Mouse (Mus musculus) brain, embryonic 14.5 days (tissue): ENCODE results near the gene Olfr1353.

ENCODE experiments used
- CTCF ChIP-seq: fragments of 200-500 bp; IDR thresholded peaks from 2 replicates; pipeline ENCODE4 v1.5.1; 2012; ENCODE audit warnings: inconsistent platforms, mild to moderate bottlenecking, moderate library complexity, borderline replicate concordance; ENCODE audit not compliant: insufficient read depth, insufficient read length; ENCODE audit errors: extremely low read depth
- POLR2A ChIP-seq: fragments of 200-500 bp; IDR thresholded peaks from 2 replicates; pipeline ENCODE4 v1.6.1; 2012; ENCODE audit warnings: mild to moderate bottlenecking, inconsistent platforms, borderline replicate concordance; ENCODE audit not compliant: poor library complexity, insufficient read depth, insufficient read length, severe bottlenecking; ENCODE audit errors: extremely low read depth

DNA sequence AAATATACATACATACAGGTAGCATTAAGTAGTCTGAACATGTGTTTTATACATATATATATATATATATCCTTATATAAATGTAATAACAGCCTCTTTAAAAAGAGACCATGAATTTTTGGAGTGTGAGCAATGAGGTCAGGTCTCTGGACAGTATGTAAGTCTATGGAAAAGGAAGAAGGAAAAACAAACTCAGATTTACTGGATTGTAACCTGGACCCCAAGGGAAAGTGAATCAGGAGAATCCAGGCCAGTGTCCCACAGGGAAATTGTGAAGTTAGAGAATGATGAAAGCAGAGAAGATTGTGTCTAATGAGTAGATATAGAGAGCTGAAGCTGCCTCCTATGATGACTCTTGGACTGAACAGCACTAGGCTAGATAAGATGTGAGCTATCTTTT lies 17.6 kb downstream of the Olfr1353 start, which contains the start of gene Olfr1352:
- TF ChIP-seq POLR2A (no peak), CTCF (no peak)
